Mouse (Mus musculus): ENCODE measurements around the gene Dcun1d1.

DNA sequence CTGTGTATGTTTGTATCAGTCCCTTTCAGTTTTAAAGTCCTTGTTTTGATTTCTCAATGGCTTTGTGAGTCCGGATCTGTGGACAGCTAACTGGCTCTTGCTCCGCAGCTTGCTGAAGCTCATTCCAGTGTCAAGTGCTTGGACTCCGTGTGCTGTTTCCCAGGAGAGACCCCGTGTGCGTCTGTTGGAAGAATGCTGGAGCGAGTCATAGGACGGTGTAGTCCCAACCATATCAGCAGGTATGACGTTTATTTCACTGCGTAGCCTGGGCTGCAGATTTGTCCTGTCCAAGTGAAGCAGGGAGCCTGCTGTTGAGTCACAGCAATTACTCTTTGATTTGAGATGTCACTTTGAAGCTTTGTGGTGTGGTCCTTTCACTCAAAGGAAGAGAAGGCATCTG is 87.9 kb downstream of the Dcun1d1 start:
- TF ChIP-seq POLR2A (IDR thresholded peaks at IDR 0.05; ENCODE audit: borderline replicate concordance, extremely low read depth, low read depth, low read length), result no peak
- TF ChIP-seq CTCF (IDR thresholded peaks at IDR 0.05; ENCODE audit: insufficient read depth, low read length), result no peak
